Mouse (Mus musculus) heart, embryonic 13.5 days (tissue): ENCODE measurements around the gene Socs2. TPM values are rescaled to one million over a fixed set of nuclear protein-coding genes. Genes with fewer than 3 reads are reported as not detected.
A peak's percentile ranks its signal among the peaks of the same experiment; 100 is the strongest.
"Not testable (repeated sequence)": the region's sequence is repeated elsewhere in the genome, so short reads cannot be mapped to it uniquely, and the experiment has no call there.

Experiments
- ATAC-seq: fragments of 200-750 bp; cut with Nextera tagmentation; 2 replicates; pipeline ENCODE4 v1.8.0; 2017; ENCODE audit warnings: moderate TSS enrichment; ENCODE audit not compliant: insufficient number of reproducible peaks, low FRiP score, low TSS enrichment; ENCODE audit errors: extremely low read depth
- H3K27ac ChIP-seq: fragments of 300-500 bp; sonication (generic); replicated peaks from 2 replicates; pipeline ENCODE4 v1.5.1; 2015; ENCODE audit warnings: moderate library complexity, mild to moderate bottlenecking, inconsistent platforms
- H3K27me3 ChIP-seq: fragments of 300-500 bp; sonication (generic); replicated peaks from 2 replicates; pipeline ENCODE4 v1.6.1; 2015; ENCODE audit warnings: mild to moderate bottlenecking, inconsistent platforms
- H3K36me3 ChIP-seq: fragments of 300-500 bp; sonication (generic); 2 replicates; pipeline ENCODE4 v1.6.1; 2015; ENCODE audit warnings: mild to moderate bottlenecking, inconsistent platforms
- H3K4me1 ChIP-seq: fragments of 300-500 bp; sonication (generic); 2 replicates; pipeline ENCODE4 v1.6.1; 2015; ENCODE audit warnings: inconsistent platforms
- H3K4me2 ChIP-seq: fragments of 300-500 bp; sonication (generic); 2 replicates; pipeline ENCODE4 v1.6.1; 2015; ENCODE audit warnings: inconsistent platforms, mild to moderate bottlenecking, moderate library complexity
- H3K4me3 ChIP-seq: fragments of 300-500 bp; sonication (generic); 2 replicates; pipeline ENCODE4 v1.5.1; 2015; ENCODE audit warnings: moderate library complexity, mild to moderate bottlenecking, inconsistent platforms
- H3K9ac ChIP-seq: fragments of 300-500 bp; sonication (generic); 2 replicates; pipeline ENCODE4 v1.6.1; 2015; ENCODE audit warnings: inconsistent platforms, mild to moderate bottlenecking, moderate library complexity
- H3K9me3 ChIP-seq: fragments of 300-500 bp; sonication (generic); 2 replicates; pipeline ENCODE4 v1.6.1; 2016; ENCODE audit warnings: inconsistent platforms
- WGBS: fragments of 180-500 bp; shearing (Covaris S2); methylation state at CpG from one replicate; pipeline ENCODE4 v1.1.7; 2015; ENCODE audit warnings: mixed read lengths; 5-methylcytosine and 5-hydroxymethylcytosine counted together
- polyA plus RNA-seq: library from polyadenylated mRNA; unstranded; fragments of >200 nt; fragmentation: Nextera tagmentation; extraction: Ambion mirVana; gene quantifications from 2 replicates; pipeline ENCODE4 v1.2.1, GENCODE M21; 2015

The Socs2 gene
- polyA plus RNA-seq, 1 experiment from 2014 or later = 43.6 TPM

DNA sequence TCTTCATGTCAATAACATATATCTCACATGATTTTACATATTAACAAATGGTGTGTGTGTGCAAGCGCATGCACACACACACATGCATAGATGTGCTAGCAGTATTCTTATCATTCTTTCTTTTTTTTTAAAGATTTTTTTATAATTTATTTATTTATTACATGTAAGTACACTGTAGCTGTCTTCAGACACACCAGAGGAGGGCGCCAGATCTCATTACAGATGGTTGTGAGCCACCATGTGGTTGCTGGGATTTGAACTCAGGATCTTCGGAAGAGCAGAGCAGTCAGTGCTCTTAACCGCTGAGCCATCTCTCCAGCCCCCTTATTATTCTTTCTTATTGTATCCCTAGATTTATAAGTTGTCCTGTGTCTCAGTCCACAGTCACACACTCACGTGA, 27.2 kb downstream of the Socs2 start:
- H3K27me3 ChIP-seq, H3K9me3 ChIP-seq, H3K27ac ChIP-seq, ATAC-seq, H3K4me3 ChIP-seq, H3K4me2 ChIP-seq, H3K9ac ChIP-seq, H3K36me3 ChIP-seq: not testable (repeated sequence)
- 86% methylated on average over 5 of the region's 5 CpGs for WGBS
- peaks cover 18% of the 10 kb centered on the region for H3K4me1 ChIP-seq

DNA sequence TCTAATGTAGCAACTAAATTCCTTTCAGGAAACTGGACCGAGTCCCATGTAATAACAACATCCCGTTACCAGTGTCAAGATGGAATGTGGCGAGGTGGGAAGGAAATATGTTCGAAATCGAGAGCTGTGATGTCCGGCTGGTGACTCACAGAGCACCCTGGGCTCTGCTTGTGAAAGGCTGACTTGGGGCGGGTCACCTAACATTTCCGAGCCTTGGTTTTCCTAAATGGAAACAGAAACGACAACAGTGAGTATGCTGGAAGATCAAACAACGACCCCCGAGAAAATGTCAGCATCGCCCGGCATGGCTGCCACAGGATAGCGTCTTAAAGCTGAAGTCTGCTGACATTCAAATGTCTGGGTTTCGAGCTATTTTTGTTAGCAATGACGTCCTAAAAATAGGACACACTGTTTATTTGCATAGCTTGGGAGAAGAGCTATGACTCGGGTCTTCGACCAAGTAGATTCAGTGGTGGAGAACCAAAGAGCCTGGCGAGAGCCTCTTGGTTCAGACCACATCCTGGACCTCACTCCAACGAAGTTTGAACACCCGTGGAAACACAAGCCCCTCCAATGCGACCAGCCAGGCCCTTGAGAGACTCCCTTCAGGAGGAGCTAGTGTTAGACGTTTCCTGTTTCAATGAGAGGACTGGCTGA, 28.0 kb downstream of the Socs2 start:
- Histone ChIP-seq H3K4me2 (peak overlapping the region; percentile 60), H3K9ac (0 out of 2 replicates have a peak overlapping the region, but pooled peaks have one; percentile 10), H3K27me3 (no peaks in the 10 kb centered on the region), H3K9me3 (no peaks in the 10 kb centered on the region), H3K4me1 (peaks cover 12% of the 10 kb centered on the region), H3K27ac (peak overlapping the region; percentile 28), H3K36me3 (no peaks in the 10 kb centered on the region), H3K4me3 (peak overlapping the region; percentile 30)
- no peak for ATAC-seq
- 38% methylated on average over 23 of the region's 23 CpGs for WGBS

DNA sequence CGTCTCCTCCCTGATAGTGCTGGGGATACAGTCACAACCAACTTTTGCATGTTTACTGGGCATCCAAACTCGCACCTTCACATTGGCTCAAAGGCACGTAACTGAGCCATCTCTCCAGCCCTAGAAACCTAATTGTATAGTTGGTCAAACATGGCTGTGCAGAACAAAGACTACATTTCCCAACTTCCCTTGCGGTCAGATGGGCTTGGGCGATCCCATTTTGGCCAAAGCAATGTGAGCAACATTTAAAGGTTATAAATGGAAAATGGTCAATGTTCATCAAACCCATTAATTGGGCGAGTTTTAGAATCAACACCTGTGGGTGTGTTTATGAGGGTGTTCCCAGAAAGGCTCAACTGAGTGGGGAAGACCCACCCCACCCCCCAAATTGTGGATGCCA, 30.5 kb downstream of the Socs2 start:
- no peak overlapping the region for H3K9ac ChIP-seq
- H3K36me3 ChIP-seq = no peaks in the 10 kb centered on the region
- H3K4me2 ChIP-seq = no peak overlapping the region
- H3K9me3 ChIP-seq = no peaks in the 10 kb centered on the region
- H3K27ac ChIP-seq = no peak overlapping the region
- 82% methylated on average over 6 of the region's 6 CpGs for WGBS
- H3K4me1 ChIP-seq = peaks cover 12% of the 10 kb centered on the region
- no peak for ATAC-seq
- no peaks in the 10 kb centered on the region for H3K27me3 ChIP-seq
- no peak overlapping the region for H3K4me3 ChIP-seq

DNA sequence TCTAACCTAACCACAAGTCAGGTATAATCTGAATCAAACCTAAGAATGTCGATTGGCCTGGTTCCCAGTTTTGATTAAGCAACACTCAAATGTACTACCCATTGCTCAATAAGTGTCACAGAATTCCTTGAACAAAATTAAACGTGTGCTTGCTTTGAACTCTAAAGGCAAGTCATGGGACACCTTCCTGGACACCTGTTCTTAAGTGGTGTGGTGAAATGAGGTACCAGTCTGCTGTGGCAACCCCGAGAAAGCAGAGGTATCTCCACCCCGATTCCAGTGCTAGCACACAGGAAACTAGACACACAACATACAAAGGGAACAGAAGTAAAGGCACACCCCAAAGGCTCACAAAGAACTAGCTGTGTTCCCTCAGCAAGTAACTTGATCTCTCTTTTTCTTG, 31.2 kb downstream of the Socs2 start:
- Histone ChIP-seq H3K36me3 (no peaks in the 10 kb centered on the region), H3K4me1 (peaks cover 12% of the 10 kb centered on the region), H3K27ac (no peak overlapping the region), H3K9me3 (no peaks in the 10 kb centered on the region), H3K4me2 (no peak overlapping the region), H3K27me3 (no peaks in the 10 kb centered on the region), H3K9ac (no peak overlapping the region), H3K4me3 (no peak overlapping the region)
- 65% methylated on average over 4 of the region's 4 CpGs for WGBS
- no peak for ATAC-seq

DNA sequence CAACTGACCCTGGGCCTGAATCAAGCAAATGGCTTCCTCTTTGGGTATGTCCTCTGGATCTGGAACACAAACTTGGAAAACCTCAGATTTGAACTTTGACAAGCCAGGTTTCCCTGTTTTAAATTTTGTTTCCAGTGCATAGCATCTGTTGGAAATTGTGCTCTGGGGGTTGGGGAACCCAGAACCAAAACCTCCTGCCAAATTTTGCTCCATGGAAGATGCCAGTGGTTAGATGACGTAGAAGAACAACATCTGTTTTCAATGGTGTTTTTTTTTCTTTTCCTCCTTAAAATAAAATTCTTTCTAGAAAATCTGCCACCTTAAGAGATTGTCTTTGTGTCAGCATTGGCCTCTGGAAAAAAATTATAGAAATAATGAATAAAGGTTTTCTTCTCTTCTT, 31.9 kb downstream of the Socs2 start:
- H3K36me3 ChIP-seq = no peaks in the 10 kb centered on the region
- ATAC-seq = no peak
- H3K9me3 ChIP-seq = no peaks in the 10 kb centered on the region
- H3K9ac ChIP-seq = no peak overlapping the region
- H3K4me3 ChIP-seq = no peak overlapping the region
- no peak overlapping the region for H3K27ac ChIP-seq
- WGBS = 70% methylated on average over 1 of the region's 1 CpGs
- peaks cover 12% of the 10 kb centered on the region for H3K4me1 ChIP-seq
- H3K4me2 ChIP-seq = no peak overlapping the region
- H3K27me3 ChIP-seq = no peaks in the 10 kb centered on the region

DNA sequence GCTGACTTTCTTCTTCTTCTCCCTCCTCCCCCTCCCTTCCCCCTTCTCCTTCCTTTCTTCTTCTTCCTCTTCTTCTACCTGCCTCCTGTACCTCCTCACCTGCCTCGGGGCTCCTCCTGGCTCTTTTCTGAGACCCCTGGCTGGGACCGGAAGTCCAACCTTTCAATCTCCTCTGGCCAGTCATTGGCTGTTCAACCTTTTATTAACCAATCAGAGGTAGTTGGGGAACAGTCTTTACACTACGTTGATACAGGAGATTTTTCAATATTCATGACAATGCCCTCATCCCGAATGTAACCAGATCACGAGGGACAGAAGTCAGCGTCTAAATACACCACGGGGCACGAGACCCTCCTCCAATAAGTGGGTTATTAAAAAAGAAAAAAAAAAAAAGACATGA, 32.5 kb downstream of the Socs2 start:
- 76% methylated on average over 8 of the region's 8 CpGs for WGBS
- H3K36me3 ChIP-seq = no peaks in the 10 kb centered on the region
- no peaks in the 10 kb centered on the region for H3K9me3 ChIP-seq
- H3K27me3 ChIP-seq = no peaks in the 10 kb centered on the region
- H3K4me3 ChIP-seq = no peak overlapping the region
- no peak overlapping the region for H3K4me2 ChIP-seq
- no peak overlapping the region for H3K9ac ChIP-seq
- H3K4me1 ChIP-seq = peaks cover 11% of the 10 kb centered on the region
- no peak for ATAC-seq
- H3K27ac ChIP-seq = no peak overlapping the region

DNA sequence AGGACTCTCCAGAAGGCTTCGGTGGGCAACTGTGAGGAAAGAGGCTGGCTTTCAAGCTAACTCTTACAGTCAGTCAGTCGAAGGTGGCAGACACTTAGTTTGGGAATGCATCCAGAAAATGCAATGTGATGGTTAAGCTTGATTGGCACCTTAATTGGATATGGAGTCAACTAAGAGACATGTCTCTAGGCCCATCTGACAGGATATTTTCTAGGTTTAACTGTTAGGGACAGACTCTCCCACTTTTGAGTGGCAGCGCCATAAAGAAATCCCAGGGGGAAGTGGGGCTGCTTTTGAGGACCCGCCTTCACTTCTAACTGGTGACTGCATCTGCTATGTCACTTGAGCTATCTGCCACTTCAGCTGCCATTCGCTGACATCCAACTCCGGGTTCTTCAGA, 43.6 kb downstream of the Socs2 start:
- Histone ChIP-seq H3K4me2 (no peak overlapping the region), H3K27ac (no peak overlapping the region), H3K27me3 (no peaks in the 10 kb centered on the region), H3K4me1 (no peaks in the 10 kb centered on the region), H3K9me3 (0 out of 2 replicates have a peak, but pooled peaks cover 3% of the 10 kb centered on the region), H3K36me3 (no peaks in the 10 kb centered on the region), H3K9ac (no peak overlapping the region), H3K4me3 (no peak overlapping the region)
- 74% methylated on average over 6 of the region's 6 CpGs for WGBS
- ATAC-seq = no peak

DNA sequence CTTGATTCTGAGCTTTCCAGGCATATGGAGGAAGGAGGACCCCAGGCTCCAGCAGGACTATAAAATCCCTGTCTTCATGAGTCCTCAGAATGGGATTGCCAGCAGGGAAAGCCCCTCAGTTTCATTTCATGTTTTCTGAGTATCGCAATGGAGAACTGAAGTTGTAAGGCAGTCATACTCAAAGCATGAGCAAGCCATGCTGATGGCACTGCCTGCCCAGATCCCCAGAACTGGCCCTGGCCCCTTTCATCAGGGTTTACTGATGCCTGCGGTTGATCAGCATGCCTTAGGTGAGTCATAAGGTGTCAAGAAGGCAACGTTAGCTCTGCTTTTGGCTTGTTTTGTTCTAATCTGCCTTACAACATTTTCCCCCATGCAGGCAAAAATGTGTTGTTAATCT, 45.0 kb downstream of the Socs2 start:
- Histone ChIP-seq H3K9ac (no peak overlapping the region), H3K4me3 (no peak overlapping the region), H3K27ac (no peak overlapping the region), H3K4me1 (no peaks in the 10 kb centered on the region), H3K36me3 (no peaks in the 10 kb centered on the region), H3K9me3 (0 out of 2 replicates have a peak, but pooled peaks cover 3% of the 10 kb centered on the region), H3K27me3 (no peaks in the 10 kb centered on the region), H3K4me2 (no peak overlapping the region)
- WGBS = 71% methylated on average over 3 of the region's 3 CpGs
- no peak for ATAC-seq

DNA sequence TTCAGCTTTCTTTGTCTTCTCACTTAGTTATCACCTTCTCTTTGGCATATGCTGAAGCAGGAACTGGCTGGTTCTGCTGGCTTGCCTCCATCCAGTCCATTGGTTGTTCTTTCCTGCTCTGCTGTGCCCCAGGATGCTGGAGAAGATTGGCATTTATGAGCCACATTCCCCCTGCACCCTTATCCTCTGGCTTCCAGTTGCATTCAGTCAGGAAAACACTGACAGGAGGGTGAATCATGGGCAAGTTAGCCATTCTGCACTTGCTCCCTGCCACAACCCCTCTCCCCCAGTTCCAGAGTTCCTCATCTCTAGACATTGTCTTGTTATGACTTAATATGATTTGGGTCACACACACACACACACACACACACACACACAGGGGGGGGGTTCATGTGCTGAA, 47.8 kb downstream of the Socs2 start:
- Histone ChIP-seq H3K36me3 (no peaks in the 10 kb centered on the region), H3K9ac (no peak overlapping the region), H3K4me1 (no peaks in the 10 kb centered on the region), H3K4me2 (no peak overlapping the region), H3K27ac (no peak overlapping the region), H3K4me3 (no peak overlapping the region), H3K27me3 (no peaks in the 10 kb centered on the region), H3K9me3 (peaks cover 3% of the 10 kb centered on the region; the same call in 1 of the 2 replicates)
- ATAC-seq = no peak

DNA sequence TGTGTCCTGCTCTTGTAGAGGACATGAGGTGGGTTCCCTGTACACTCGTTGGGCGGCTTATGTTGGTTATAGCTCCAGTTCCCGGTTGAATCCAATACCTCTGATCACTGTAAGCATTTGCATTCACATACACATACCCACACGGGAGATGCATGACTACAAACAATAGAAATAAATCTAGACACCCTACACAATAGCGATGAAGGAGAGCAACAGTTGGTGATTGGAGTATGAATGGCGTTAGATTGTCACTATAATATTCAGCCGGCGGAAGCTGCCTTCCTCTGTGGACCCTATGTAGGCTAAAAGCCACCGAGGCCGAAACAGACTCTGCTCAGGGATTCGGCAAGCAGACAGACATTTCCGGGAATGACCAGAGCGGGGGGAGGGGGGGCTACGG, 48.8 kb downstream of the Socs2 start:
- Histone ChIP-seq H3K4me1 (no peaks in the 10 kb centered on the region), H3K27ac (no peak overlapping the region), H3K4me2 (no peak overlapping the region), H3K9me3 (peaks cover 3% of the 10 kb centered on the region; the same call in 1 of the 2 replicates), H3K9ac (no peak overlapping the region), H3K4me3 (no peak overlapping the region), H3K27me3 (no peaks in the 10 kb centered on the region), H3K36me3 (no peaks in the 10 kb centered on the region)
- WGBS = 86% methylated on average over 14 of the region's 14 CpGs
- no peak for ATAC-seq

DNA sequence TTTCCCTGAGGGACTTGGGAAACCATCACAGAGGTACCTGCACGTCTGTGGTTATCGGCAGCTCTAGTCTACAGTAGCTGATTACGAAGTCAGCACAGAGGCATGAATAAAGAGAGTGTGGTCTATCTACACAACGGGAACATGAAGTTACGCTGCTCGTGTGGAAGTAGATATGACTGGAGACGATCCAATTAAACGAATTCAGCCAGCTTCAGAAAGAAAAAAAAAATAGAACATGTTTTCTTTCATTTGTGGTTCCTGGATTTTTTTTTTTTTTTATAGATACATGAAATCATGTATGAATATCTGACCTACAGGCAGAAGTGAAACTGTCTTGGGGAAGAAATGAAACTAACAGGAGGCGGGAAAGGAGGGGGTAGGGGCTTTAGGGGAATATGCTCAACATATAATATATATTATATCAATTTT, 49.3 kb downstream of the Socs2 start:
- H3K9ac ChIP-seq = no peak overlapping the region
- 75% methylated on average over 9 of the region's 9 CpGs for WGBS
- no peak for ATAC-seq
- no peak overlapping the region for H3K27ac ChIP-seq
- peaks cover 3% of the 10 kb centered on the region; the same call in 1 of the 2 replicates for H3K9me3 ChIP-seq
- H3K27me3 ChIP-seq = no peaks in the 10 kb centered on the region
- H3K4me3 ChIP-seq = no peak overlapping the region
- H3K4me1 ChIP-seq = no peaks in the 10 kb centered on the region
- no peaks in the 10 kb centered on the region for H3K36me3 ChIP-seq
- no peak overlapping the region for H3K4me2 ChIP-seq

DNA sequence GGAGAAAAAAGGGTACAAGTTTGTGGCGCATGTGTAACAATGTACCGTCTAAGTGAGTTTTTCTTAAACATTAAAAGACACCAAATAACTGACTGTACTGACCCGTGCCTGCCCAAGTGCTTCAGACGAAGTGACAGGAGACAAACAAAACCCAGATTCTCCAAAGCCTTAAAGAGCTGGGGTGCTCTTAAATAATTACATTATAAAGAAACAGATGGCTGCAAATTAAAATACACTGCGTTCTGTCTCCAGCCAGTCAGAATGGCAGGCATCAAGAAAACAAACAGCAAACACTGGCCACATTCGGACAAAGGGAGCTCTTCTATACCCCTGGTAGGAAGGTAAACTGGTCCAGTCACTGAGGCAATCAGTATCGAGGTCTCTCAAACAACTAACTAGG, 49.7 kb downstream of the Socs2 start:
- ATAC-seq = no peak
- WGBS = 73% methylated on average over 7 of the region's 7 CpGs

More for the DNA sequence above, 49.7 kb downstream of the Socs2 start:
- H3K27me3 ChIP-seq = no peaks in the 10 kb centered on the region
- H3K4me2 ChIP-seq = no peak overlapping the region
- H3K4me1 ChIP-seq = no peaks in the 10 kb centered on the region
- H3K9me3 ChIP-seq = peaks cover 3% of the 10 kb centered on the region; the same call in 1 of the 2 replicates
- no peak overlapping the region for H3K27ac ChIP-seq
- H3K9ac ChIP-seq = no peak overlapping the region
- no peaks in the 10 kb centered on the region for H3K36me3 ChIP-seq
- no peak overlapping the region for H3K4me3 ChIP-seq
